Mouse (Mus musculus) heart, embryonic 12.5 days (tissue): ENCODE measurements around the gene T. TPM values are rescaled to one million over a fixed set of nuclear protein-coding genes. Genes with fewer than 3 reads are reported as not detected.

Source experiments
- ATAC-seq: fragments of 200-750 bp; cut with Nextera tagmentation; 2 replicates; pipeline ENCODE4 v1.8.0; 2017; ENCODE audit warnings: moderate TSS enrichment, moderate library complexity; ENCODE audit not compliant: insufficient number of reproducible peaks, low FRiP score
- H3K27ac ChIP-seq: fragments of 300-500 bp; sonication (generic); 2 replicates; pipeline ENCODE4 v1.5.1; 2016; ENCODE audit warnings: mild to moderate bottlenecking, moderate library complexity; ENCODE audit not compliant: poor library complexity, severe bottlenecking
- H3K27me3 ChIP-seq: fragments of 300-500 bp; sonication (generic); replicated peaks from 2 replicates; pipeline ENCODE4 v1.6.1; 2016; ENCODE audit warnings: mild to moderate bottlenecking, moderate library complexity
- H3K36me3 ChIP-seq: fragments of 300-500 bp; sonication (generic); 2 replicates; pipeline ENCODE4 v1.6.1; 2016; ENCODE audit warnings: mild to moderate bottlenecking, moderate library complexity
- H3K4me1 ChIP-seq: fragments of 300-500 bp; sonication (generic); replicated peaks from 2 replicates; pipeline ENCODE4 v1.6.1; 2016; ENCODE audit warnings: mild to moderate bottlenecking
- H3K4me2 ChIP-seq: fragments of 300-500 bp; sonication (generic); 2 replicates; pipeline ENCODE4 v1.6.1; 2016; ENCODE audit warnings: mild to moderate bottlenecking, moderate library complexity
- H3K4me3 ChIP-seq: fragments of 300-500 bp; sonication (generic); 2 replicates; pipeline ENCODE4 v1.5.1; 2016; ENCODE audit warnings: mild to moderate bottlenecking
- H3K9ac ChIP-seq: fragments of 300-500 bp; sonication (generic); 2 replicates; pipeline ENCODE4 v1.6.1; 2016; ENCODE audit warnings: mild to moderate bottlenecking, moderate library complexity
- H3K9me3 ChIP-seq: fragments of 300-500 bp; sonication (generic); replicated peaks from 2 replicates; pipeline ENCODE4 v1.6.1; 2016; ENCODE audit warnings: mild to moderate bottlenecking, moderate library complexity
- WGBS: fragments of 180-500 bp; shearing (Covaris S2); methylation state at CpG from one replicate; pipeline ENCODE4 v1.1.7; 2016; 5-methylcytosine and 5-hydroxymethylcytosine counted together
- polyA plus RNA-seq: library from polyadenylated mRNA; unstranded; fragments of >200 nt; fragmentation: Nextera tagmentation; extraction: Ambion mirVana; gene quantifications from 2 replicates; pipeline ENCODE4 v1.2.1, GENCODE M21; 2016

Gene T
- polyA plus RNA-seq, 1 experiment from 2014 or later = 0.24 TPM

DNA sequence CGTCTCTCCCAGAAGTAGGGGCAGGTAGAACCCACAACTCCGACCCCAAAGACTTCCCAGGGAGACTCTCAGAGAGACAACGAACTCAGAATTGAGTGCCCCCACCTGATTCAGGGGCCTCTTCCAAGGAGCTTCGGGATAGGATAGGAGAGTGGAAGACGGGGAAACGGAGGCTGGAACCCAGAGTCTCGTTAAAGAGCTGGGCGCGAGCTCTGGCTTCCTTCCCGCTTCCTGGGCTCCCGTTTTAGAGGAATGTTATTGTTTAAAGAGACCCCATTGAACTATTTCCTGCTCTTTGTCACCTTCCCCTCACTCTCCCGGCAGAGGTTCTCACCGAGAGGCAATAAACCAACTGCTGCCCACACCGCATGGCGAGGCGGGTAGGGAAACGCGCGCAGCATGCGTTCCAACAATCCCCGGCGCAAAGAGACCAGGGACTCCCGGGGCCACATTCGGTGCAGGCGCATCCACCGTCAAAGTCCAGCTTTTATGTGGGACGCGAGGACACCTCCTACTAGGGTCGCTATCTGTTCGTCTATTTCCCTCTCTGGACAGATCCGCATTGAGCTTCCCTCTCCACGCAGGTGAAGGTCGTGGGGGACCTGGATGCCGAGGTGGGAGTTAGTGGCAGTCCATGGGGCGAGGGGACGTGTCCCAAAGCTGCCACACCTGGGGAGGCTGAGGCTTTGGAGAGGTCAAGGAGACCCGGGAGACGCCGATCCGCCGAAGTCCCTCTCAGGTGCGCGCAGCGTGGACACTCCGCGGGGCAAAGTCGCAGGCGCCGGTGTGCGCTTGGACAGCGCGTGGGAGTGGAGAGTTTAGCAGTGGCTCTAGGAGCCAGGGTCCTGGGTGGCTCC lies 874 bp upstream of the T start:
- ATAC-seq = no peak
- Histone ChIP-seq H3K27me3 (peaks cover 99% of the 10 kb centered on the region), H3K9ac (no peak overlapping the region), H3K4me3 (peak overlapping the region; percentile 31), H3K9me3 (no peaks in the 10 kb centered on the region), H3K36me3 (no peaks in the 10 kb centered on the region), H3K27ac (no peak overlapping the region), H3K4me1 (peaks cover 22% of the 10 kb centered on the region), H3K4me2 (peak overlapping the region; percentile 62)
- under 1% methylated on average over 52 of the region's 52 CpGs for WGBS

DNA sequence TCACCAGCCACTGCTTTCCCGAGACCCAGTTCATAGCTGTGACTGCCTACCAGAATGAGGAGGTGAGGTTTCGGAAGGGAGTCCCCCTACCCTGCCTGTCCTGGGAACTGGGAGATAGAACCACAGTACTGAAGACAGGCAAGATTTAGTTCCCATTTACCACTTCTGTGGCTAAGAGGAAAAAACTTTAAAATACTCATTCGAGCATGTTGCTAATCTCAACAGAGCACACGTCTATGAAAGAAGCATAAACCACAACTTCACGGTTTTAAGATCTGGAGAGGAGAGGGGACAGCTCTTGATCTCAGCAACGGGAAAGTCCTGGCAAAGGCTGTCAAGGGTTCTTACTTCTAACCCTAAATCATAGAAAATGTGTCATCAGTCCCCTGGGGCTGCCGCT lies 2.0 kb downstream of the T start:
- Histone ChIP-seq H3K36me3 (no peaks in the 10 kb centered on the region), H3K9me3 (no peaks in the 10 kb centered on the region), H3K9ac (no peak overlapping the region), H3K4me3 (no peak overlapping the region), H3K4me1 (peaks cover 16% of the 10 kb centered on the region), H3K27me3 (peaks cover 95% of the 10 kb centered on the region), H3K4me2 (no peak overlapping the region), H3K27ac (no peak overlapping the region)
- WGBS = 43% methylated on average over 7 of the region's 7 CpGs
- ATAC-seq = no peak

DNA sequence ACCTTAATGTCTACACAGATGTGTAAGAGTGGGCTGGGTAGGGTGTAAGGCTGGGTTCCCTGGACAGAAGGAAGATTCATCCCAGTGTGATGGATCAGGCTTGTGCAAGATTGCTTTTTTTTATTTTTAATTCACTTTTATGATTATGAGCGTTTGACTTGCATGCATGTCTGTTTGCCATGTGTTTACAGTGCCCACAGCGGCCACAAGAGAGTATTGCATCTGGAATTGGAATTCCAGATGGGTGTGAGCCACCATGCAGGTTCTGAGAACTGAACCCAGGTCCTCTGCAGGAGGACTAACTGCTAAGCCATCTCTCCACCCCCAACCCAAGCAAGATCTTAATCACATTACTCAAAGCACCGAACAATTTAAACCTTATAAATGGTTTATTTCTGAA lies 9.8 kb downstream of the T start:
- H3K27me3 ChIP-seq = peaks cover 38% of the 10 kb centered on the region
- no peak for ATAC-seq
- no peak overlapping the region for H3K27ac ChIP-seq
- H3K36me3 ChIP-seq = no peaks in the 10 kb centered on the region
- H3K4me3 ChIP-seq = no peak overlapping the region
- no peak overlapping the region for H3K4me2 ChIP-seq
- H3K9me3 ChIP-seq = no peaks in the 10 kb centered on the region
- WGBS = 47% methylated on average over 3 of the region's 3 CpGs
- 0 out of 2 replicates have a peak, but pooled peaks cover 3% of the 10 kb centered on the region for H3K4me1 ChIP-seq
- no peak overlapping the region for H3K9ac ChIP-seq

DNA sequence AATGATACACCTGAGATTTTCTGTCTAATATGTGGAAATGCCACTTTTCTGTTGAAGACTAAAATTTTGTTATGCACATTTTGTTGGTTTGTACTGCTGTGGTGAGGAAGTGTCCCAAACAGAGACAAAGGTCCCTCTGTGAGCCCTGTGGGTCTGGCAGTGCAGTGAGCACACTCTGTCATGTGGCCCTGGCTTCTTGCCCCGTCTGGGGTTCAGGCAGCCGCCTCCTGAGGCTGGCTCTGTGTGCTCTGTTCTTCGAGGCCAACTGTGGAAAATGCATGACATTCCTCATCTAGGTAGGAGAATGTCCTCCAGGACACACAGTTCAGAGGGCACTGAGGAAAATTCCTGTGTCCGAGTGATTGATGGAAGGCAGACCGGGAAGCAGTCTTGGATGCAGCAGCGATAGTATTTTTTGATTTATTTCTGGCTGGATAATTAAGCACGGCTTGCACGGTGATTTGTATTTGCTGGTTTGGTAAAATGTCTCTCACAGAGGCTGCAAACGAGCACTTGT lies 13.5 kb downstream of the T start:
- no peak for ATAC-seq
- Histone ChIP-seq H3K4me1 (0 out of 2 replicates have a peak, but pooled peaks cover 3% of the 10 kb centered on the region), H3K4me3 (no peak overlapping the region), H3K9me3 (no peaks in the 10 kb centered on the region), H3K27ac (no peak overlapping the region), H3K4me2 (no peak overlapping the region), H3K36me3 (no peaks in the 10 kb centered on the region), H3K9ac (no peak overlapping the region), H3K27me3 (peaks cover 17% of the 10 kb centered on the region; the same call in 1 of the 2 replicates)
- 35% methylated on average over 9 of the region's 9 CpGs for WGBS

DNA sequence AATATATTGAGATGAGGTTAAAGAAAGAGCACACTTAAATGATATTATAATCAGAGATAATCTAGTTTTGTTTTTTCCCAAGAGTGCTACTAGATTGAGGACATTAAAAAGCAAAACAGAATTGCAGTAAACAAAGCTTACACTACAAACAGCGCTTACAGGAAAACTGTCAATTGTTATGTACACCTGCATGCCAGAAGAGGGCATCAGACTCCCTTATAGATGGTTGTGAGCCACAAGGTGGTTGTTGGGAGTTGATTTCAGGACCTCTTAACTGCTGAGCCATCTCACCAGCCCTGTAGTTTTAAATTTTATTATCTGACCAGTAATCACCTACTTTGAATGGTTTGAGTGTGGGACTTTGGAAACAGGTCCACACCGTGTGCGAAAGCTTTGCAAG lies 14.1 kb downstream of the T start:
- Histone ChIP-seq H3K9me3 (no peaks in the 10 kb centered on the region), H3K36me3 (no peaks in the 10 kb centered on the region), H3K4me3 (no peak overlapping the region), H3K27ac (no peak overlapping the region), H3K4me2 (no peak overlapping the region), H3K9ac (no peak overlapping the region), H3K4me1 (0 out of 2 replicates have a peak, but pooled peaks cover 3% of the 10 kb centered on the region), H3K27me3 (peaks cover 11% of the 10 kb centered on the region; the same call in 1 of the 2 replicates)
- no peak for ATAC-seq
- WGBS = 65% methylated on average over 3 of the region's 3 CpGs

DNA sequence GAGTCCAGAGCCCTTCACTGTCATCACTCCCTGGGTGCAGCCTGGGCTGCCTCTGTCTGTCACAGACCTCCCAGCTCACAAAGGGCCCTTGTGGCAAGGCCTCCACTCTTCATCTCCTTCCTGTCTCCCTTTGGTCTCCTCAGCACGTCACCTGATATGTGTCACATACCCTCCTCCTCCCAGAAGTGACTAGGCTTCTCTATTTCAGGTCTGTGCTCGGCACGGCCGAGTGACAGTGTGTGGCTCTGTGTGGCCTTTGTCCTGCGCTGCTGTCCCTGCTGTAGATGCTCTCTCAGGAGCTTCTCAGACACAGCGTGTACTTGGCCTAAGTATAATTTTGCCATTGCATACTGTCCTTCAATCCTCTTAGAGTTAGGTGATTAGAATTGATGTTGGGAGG lies 21.0 kb downstream of the T start:
- Histone ChIP-seq H3K4me1 (peaks cover 20% of the 10 kb centered on the region), H3K4me3 (no peak overlapping the region), H3K9ac (no peak overlapping the region), H3K27ac (no peak overlapping the region), H3K27me3 (peaks cover 20% of the 10 kb centered on the region), H3K36me3 (no peaks in the 10 kb centered on the region), H3K9me3 (no peaks in the 10 kb centered on the region), H3K4me2 (no peak overlapping the region)
- no peak for ATAC-seq
- 36% methylated on average over 6 of the region's 6 CpGs for WGBS

DNA sequence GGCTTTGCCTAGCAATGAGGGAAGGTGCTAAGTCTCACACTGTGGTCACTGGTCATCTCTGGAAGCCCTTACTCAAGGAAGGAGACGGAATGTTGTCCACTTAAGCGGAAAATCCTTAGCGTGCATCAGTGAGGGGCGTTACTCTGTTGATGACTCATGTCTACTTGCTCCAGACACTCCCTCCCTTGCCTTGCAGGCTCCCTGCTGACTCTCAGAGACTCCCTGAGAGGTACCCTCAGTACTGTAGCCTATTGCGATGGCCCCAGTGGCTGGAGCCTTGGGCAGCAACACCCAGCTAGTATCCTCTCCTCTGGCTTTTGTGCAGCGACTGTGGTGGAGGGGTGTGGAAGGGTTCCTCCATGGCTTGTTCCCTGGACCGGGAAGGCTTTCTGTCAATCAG lies 21.4 kb downstream of the T start:
- 47% methylated on average over 7 of the region's 7 CpGs for WGBS
- H3K27ac ChIP-seq = no peak overlapping the region
- H3K9me3 ChIP-seq = no peaks in the 10 kb centered on the region
- H3K27me3 ChIP-seq = peaks cover 23% of the 10 kb centered on the region
- H3K9ac ChIP-seq = no peak overlapping the region
- no peak overlapping the region for H3K4me2 ChIP-seq
- H3K4me1 ChIP-seq = peaks cover 20% of the 10 kb centered on the region
- no peaks in the 10 kb centered on the region for H3K36me3 ChIP-seq
- no peak overlapping the region for H3K4me3 ChIP-seq
- no peak for ATAC-seq

DNA sequence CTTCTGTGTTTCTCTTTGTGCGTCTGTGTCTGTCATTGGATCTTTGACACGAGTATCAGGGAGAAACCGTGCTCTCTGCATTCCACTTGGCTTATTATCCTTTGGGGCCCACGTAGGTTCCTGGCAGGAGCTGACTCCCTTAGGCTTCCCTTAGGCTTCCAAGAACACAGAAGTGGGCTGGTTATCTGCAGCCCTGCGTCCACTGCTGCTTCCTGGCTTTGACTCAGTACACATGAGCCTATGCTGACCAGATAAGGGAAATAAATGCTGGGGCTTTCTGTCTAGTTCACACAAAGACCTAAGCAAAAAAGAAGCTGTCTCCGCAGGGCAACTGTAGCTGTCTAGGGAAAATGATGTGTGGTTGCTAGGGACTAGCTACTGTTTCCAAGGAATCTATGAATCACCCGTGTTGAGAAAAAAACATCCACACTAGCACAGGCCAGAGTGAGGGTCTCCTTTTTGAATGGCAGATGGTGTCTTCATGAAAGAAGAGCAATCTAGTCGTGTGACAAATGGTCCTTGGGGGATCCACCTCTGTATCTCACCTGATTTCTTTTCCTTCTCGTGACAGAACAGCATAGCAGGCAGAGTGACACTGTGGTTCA lies 22.7 kb downstream of the T start:
- Histone ChIP-seq H3K27me3 (peaks cover 25% of the 10 kb centered on the region), H3K9ac (no peak overlapping the region), H3K4me2 (peak overlapping the region; percentile 23; the same call in 1 of the 2 replicates), H3K27ac (no peak overlapping the region), H3K4me1 (peaks cover 20% of the 10 kb centered on the region), H3K9me3 (no peaks in the 10 kb centered on the region), H3K4me3 (no peak overlapping the region), H3K36me3 (no peaks in the 10 kb centered on the region)
- ATAC-seq = peak; percentile 71
- WGBS = 32% methylated on average over 9 of the region's 9 CpGs

DNA sequence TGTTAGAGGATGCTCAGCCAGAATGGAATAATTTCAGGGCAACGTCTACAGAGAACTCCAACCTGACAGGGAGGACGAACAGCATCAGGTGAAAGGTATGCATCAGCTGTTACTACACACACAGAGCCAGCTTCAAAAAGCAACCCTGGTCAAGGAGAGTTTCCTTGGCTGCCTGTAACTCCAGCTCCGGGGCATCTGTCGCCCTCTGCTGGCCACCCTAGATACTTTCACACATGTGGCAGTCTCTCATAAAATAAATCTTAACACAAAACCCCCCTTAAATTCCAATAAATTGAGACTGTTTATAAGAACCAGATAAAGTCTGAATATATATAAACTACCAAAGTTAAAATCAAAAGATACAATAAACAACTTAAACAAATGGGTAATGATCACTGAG lies 27.3 kb downstream of the T start:
- ATAC-seq = no peak
- Histone ChIP-seq H3K27me3 (peaks cover 53% of the 10 kb centered on the region), H3K9me3 (no peaks in the 10 kb centered on the region), H3K4me2 (no peak overlapping the region), H3K27ac (no peak overlapping the region), H3K36me3 (no peaks in the 10 kb centered on the region), H3K9ac (no peak overlapping the region), H3K4me3 (no peak overlapping the region), H3K4me1 (peaks cover 6% of the 10 kb centered on the region)
- 5% methylated on average over 4 of the region's 4 CpGs for WGBS

DNA sequence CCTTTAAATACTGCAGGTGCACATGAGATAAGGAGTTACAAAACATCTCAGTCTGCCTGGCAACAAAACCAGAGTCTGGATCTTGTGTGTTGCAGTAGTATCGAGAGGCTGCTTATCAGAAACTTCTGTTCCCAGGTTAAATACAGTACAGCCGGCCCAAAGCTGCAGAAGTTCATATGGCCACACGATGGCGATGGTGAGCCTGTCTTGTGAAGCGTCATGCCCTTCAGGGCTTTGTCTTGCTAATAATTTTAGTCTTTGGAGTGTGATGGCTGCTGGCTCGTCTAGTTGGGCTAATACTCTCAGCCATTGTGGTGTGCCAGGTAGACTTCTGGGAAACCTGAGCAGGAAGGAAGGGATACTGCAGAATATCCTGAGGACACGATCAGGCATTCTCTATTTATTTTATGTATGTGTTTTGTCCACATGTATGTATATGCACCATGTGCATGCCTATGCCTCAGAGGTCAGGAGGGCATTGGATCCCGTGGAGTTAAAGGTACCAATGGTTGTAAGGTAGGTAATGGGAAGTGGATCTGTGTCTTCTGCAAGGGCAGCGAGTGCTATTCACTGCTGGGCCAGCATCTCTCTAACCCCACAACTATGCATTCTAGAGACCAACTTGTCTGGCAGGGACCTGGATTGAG lies 29.4 kb downstream of the T start:
- Histone ChIP-seq H3K9me3 (no peaks in the 10 kb centered on the region), H3K4me3 (no peak overlapping the region), H3K9ac (no peak overlapping the region), H3K27me3 (peaks cover 71% of the 10 kb centered on the region), H3K4me2 (no peak overlapping the region), H3K36me3 (no peaks in the 10 kb centered on the region), H3K4me1 (no peaks in the 10 kb centered on the region), H3K27ac (no peak overlapping the region)
- ATAC-seq = no peak
- 22% methylated on average over 9 of the region's 9 CpGs for WGBS

DNA sequence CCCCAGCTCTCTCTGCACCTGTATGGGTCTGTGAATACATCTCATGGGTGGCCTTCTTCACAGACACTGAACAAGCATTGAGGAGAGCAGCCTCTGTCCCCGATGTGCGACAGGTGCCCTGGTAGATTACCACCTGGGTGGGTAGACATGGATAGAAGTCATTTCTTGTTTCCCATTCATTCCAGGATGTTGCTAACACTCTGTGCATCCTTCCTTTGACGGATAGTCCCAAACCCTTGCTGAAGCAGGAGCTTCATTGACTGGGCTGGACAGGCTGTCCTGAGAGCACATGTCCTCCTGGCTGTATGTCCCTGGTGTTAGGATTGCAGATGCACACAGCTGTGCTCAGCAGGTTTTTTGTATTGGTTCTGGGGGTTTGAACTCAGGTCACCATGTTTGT lies 33.5 kb downstream of the T start:
- no peaks in the 10 kb centered on the region for H3K4me1 ChIP-seq
- H3K9me3 ChIP-seq = no peaks in the 10 kb centered on the region
- 75% methylated on average over 3 of the region's 3 CpGs for WGBS
- H3K36me3 ChIP-seq = no peaks in the 10 kb centered on the region
- no peak overlapping the region for H3K4me2 ChIP-seq
- no peak for ATAC-seq
- no peak overlapping the region for H3K4me3 ChIP-seq
- H3K27ac ChIP-seq = no peak overlapping the region
- peaks cover 72% of the 10 kb centered on the region for H3K27me3 ChIP-seq
- H3K9ac ChIP-seq = no peak overlapping the region
